Mouse (Mus musculus): ENCODE measurements around the gene Gsdmc4.
A peak's percentile ranks its signal among the peaks of the same experiment; 100 is the strongest.
"Not testable (repeated sequence)": the region's sequence is repeated elsewhere in the genome, so short reads cannot be mapped to it uniquely, and the experiment has no call there.

The Gsdmc4 gene

GRCm38 (mm10) chr15:63912197-63912596, at the start of gene Gsdmc4:
Gene Gsdmc4, minus strand, starts transcription at chr15:63912297.
- not testable (repeated sequence) for DNase-seq

GRCm38 (mm10) chr15:63960542-63960941, 48.4 kb upstream of the Gsdmc4 start:
- no peak for DNase-seq

GRCm38 (mm10) chr15:63957553-63957952, 45.5 kb upstream of the Gsdmc4 start:
- DNase-seq, result no peak

GRCm38 (mm10) chr15:63953256-63953655, 41.2 kb upstream of the Gsdmc4 start:
- no peak for DNase-seq

GRCm38 (mm10) chr15:63941221-63941620, 29.1 kb upstream of the Gsdmc4 start:
- DNase-seq, result no peak

- DNase-seq, result no peak
Measured at GRCm38 (mm10) chr15:63932656-63933055, 20.6 kb upstream of the Gsdmc4 start.

GRCm38 (mm10) chr15:63931404-63931803, 19.3 kb upstream of the Gsdmc4 start:
- no peak for DNase-seq

GRCm38 (mm10) chr15:63930107-63931041, 18.3 kb upstream of the Gsdmc4 start:
- no peak for DNase-seq

- DNase-seq, result no peak
Measured at GRCm38 (mm10) chr15:63926201-63926600, 14.1 kb upstream of the Gsdmc4 start.

GRCm38 (mm10) chr15:63924484-63924883, 12.4 kb upstream of the Gsdmc4 start:
- no peak for DNase-seq

GRCm38 (mm10) chr15:63921618-63922017, 9.5 kb upstream of the Gsdmc4 start:
- not testable (repeated sequence) for DNase-seq

GRCm38 (mm10) chr15:63919728-63920127, 7.6 kb upstream of the Gsdmc4 start:
- DNase-seq, result not testable (repeated sequence)

- not testable (repeated sequence) for DNase-seq
Measured at GRCm38 (mm10) chr15:63916584-63916983, 4.5 kb upstream of the Gsdmc4 start.

- DNase-seq, result not testable (repeated sequence)
Measured at GRCm38 (mm10) chr15:63909896-63910295, 2.2 kb downstream of the Gsdmc4 start.

GRCm38 (mm10) chr15:63895560-63896353, 16.3 kb downstream of the Gsdmc4 start:
- peak; percentile 58 for DNase-seq

- DNase-seq, result not testable (repeated sequence)
Measured at GRCm38 (mm10) chr15:63888440-63888839, 23.7 kb downstream of the Gsdmc4 start.

- DNase-seq, result not testable (repeated sequence)
Measured at GRCm38 (mm10) chr15:63887949-63888348, 24.1 kb downstream of the Gsdmc4 start.

GRCm38 (mm10) chr15:63878458-63878857, 33.6 kb downstream of the Gsdmc4 start, which contains the start of gene Gsdmc3:
Gene Gsdmc3, minus strand, starts transcription at chr15:63878558.
- not testable (repeated sequence) for DNase-seq

- DNase-seq, result not testable (repeated sequence)
Measured at GRCm38 (mm10) chr15:63876160-63876559, 35.9 kb downstream of the Gsdmc4 start.

- peak; percentile 8 for DNase-seq
Measured at GRCm38 (mm10) chr15:63861965-63862364, 50.1 kb downstream of the Gsdmc4 start.

All from embryo, embryonic 11 days (tissue).